Mouse (Mus musculus) spleen, postnatal 14 days (tissue): ENCODE data around the gene Fryl.

Source experiments
- DNase-seq, 2 experiments: peaks; one replicate each; pipeline ENCODE4 v3.0.0; 2021 to 2022; ENCODE audit warnings: low spot score in 2 of 2

Fryl gene

DNA sequence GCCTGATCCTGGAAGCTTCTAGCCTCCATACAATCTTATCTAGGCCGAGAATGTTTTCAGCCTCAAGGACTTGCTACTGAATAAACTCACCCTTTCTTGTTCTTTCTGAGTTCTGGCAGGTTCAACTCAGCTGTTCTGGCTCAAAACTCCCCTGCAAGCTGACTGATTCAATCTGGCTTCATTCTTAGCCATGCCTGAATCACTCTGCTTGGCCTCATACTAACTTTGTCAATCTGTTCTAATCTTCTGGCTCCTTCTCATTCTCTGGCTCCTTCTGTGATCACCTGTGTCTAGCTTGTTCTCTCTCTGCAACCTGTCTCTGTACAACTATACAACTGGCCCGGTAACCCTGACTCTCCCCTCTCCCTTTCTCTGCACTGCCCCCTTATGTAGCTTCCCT, 93.9 kb downstream of the Fryl start:
- DNase-seq: no peak

DNA sequence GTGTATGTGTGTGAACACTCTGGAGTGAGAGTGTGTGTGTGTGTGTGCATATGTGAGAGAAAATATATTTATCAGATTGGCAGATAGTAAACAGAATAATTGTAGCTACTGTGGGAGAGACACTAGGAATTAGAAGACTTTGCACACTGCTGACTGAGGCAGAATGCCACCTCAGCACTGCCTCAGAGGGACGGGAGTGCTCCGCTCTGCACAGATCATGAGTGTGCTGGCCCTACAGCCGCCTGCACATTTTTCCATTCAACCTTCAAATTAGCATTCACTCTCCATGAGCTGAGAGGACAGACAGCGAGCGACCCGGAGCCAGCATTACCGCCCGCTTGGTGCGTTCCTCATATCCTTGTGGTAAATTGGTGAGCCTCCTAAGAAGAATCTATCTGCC, 96.0 kb downstream of the Fryl start:
- DNase-seq: no peak

DNA sequence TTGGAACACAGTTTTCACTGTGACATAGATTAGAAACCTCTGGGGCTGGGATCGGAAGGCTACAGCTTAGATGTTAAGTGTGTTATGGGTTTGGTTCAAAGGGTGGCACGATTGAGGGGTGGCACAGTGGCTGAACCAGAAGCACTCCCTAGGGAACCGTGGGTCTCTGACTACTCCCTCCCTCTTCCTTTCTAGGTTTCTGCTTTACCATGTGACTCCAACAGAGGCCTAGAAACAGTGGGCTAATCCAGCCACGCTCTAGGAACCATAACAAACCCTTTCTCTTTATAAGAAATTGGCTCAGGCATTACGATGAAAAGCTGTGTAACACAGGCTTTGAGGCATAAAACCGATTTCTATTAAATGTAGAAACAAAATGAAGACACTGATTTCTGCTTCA, 98.9 kb downstream of the Fryl start:
- DNase-seq: no peak

DNA sequence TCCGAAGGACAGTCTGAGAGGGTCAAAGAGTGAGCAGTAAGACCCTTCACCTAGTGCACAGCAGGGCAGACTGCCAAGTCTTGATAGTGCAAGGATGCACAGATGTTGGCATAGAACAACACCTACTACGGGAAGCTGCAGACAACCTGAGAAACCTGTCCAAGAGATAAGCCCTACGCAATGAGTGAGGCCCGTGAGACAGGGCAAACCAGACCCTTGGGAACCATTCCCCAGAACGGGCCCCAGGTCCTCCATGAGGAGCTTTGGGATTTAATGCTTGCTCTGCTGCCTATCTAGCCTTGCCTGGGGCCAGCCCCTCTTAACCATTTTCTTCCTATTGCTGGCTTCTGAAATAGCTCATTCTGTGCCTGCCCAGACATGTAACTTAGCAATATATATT, 99.4 kb downstream of the Fryl start:
- no peak for DNase-seq

DNA sequence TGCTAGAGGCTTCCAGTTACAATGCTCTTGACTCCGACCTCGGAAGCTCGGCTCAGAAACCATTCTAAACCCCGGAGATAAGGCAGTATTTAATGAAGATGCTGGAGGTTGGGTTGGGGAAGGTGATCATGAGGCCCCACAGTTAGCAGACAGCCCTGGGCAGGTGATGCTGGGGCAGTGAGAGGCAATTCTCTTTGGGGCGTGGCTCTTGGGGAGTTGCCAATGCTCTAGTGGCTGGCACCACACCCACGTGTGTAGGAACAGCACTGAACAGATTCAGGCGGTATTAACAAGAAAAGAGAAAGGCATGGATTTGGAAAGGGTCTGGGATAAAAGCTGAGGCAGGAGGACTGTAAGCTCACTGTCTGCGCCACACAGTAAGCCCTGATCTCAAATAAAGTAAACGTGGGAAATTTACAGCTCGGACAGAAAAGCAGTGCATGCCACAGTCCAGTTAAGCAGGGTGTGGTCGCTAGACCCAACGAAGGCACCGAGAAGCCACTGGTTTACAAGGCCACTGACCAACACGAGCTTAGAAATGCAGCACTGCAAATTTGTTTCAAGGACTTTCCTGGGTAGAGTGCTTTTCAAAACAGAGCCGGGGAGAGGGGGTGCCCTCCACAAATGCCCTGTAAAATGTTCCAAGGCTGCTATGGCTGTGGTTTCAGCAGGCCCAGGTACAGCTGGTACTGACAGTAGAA, 100.0 kb downstream of the Fryl start:
- DNase-seq: no peak

DNA sequence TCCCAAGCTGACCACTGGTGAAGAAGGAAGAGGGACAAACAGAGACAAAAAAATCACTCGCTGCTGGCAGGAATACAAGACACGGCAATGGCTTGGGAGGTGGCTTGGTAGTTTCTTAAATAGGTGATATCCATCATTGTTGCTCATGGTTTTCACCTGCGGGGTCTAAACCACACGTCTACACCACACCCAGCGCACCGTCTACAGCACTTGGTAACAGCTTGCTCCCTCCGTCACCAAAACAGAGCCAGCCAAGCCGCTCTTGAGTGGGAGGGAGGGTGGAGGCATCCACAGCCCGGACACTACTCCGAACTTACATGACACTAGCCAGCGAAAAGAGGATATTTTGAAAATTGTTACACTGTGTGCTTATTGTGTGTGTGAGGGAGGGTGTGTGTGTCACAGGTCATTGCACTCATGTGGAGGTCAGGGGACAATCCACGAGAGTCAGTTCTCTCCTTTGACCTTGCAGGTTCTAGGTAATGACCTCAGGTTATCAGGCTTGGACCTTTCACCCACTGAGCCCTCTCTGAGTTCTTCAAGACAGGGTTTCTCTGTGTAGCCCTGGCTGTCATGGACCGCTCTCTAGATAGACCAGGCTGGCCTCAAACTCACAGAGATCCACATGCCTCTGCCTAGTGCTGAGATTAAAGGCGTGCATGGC, 102.5 kb downstream of the Fryl start:
- no peak for DNase-seq

DNA sequence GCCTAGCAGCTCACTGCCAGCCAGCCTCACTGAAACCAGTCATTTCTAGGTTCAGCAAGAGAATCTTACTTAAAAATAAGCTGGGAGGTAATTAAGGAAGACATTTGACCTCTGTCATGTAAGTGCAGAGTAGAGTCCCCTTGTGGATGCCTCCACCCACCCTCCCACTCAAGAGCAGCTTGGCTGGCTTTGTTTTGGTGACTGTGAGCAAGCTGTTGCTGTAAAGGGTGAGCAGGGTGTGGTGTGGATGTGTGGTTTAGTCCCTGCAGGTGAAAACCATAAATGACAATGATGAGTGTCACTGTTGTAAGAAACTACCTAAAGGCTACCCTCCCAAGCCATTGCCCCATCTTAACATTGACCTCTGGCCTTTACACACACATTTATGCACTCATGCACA, 104.2 kb downstream of the Fryl start:
- DNase-seq: no peak

DNA sequence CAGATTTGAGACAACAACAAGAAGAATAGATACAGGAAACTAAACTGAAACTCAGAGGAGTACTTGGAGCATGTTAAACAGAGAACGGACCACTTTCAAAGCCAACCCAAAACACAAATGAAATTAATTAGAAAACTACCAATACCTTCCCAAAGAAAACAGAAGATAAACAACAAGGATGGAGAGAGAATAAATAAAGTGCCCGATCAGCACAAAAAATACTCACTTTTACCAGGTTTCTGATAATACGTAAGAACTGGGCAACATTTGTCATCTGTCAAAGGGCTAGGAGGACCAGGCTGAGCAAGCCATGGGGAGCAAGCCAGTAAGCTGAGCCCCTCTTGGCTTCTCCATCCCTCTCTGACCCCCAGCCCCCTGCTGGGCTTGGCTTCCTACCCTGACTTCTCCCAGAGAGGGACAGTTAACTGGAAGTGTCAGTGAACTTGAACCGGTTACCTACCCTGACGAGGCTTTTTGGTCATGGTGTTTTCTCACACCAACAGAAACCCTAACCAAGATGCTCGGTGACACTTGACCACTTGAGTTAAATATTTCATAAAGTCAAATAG, 105.5 kb downstream of the Fryl start:
- no peak for DNase-seq

DNA sequence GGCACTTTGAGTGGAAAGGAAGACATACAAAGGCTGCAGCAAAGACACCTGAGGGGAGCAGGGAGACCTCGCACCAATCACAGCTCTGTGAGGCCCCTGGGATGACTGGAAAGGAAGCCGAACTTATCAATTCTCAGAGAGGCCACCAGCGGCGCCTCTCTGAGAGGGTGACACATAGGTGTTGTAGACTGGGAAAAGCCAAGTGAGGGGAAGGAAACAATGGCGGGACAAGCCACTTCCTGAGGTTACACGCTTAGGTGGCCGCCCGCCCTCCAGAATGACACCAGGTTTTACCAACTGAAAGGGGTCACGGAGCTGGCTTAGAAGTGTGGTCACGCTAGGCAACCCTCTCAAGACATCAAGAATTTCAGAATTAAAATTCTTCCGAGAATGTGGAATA, 111.4 kb downstream of the Fryl start:
- DNase-seq: no peak

DNA sequence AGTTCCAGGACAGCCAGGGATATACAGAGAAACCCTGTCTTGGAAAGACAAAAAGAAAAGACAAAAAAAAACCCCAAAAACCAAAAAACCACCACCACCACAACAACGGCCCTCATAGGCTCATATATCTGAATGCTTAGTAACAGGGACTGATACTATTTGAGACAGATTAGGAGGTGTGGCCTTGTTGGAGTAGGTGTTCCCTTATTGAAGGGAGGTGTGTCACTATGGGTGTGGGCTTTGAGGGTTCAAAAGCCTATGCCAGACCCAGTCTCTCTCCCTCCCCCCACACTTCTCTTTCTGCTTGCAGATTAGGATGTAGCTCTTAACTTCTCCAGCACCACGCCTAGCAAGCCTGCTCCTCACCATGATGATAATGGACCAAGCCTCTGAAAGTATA, 114.7 kb downstream of the Fryl start:
- no peak for DNase-seq

DNA sequence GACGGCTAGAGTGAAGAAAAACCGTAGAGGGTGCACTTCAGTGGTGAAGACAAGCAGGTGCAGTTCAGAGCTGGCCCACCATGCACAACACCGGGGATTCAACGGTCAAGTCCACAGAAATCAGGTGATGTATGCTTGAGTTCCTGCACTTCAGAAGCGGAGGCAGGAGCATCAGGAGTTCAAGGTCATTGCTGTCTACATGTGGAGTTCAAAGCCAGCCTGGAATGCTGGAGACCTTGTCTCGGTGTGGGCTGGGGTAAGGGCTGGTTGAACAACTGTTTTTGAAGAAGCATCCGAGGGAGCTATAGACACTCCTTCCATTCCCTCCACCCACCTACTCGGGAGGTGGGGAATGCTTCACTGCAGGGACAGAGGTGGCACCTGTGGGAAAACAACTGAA, 115.3 kb downstream of the Fryl start:
- DNase-seq: no peak

DNA sequence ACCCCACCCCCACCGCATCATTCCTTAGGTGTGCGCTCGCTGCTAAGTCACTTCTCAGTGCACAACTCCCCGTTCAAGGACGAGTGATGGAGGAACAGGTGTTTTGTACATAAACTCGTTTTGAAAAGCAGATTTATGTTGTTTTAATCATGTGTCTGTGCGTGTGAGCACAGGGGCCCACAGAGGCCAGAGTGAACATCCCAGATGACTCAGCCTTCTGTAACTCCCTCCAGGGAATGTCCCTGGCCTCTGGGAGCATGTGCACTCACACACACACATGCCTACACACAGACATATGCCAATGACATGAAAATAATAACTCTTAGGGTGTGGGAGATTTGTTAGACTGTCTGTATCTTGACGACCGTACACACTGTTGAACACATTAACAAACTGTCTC, 118.9 kb downstream of the Fryl start:
- no peak for DNase-seq

DNA sequence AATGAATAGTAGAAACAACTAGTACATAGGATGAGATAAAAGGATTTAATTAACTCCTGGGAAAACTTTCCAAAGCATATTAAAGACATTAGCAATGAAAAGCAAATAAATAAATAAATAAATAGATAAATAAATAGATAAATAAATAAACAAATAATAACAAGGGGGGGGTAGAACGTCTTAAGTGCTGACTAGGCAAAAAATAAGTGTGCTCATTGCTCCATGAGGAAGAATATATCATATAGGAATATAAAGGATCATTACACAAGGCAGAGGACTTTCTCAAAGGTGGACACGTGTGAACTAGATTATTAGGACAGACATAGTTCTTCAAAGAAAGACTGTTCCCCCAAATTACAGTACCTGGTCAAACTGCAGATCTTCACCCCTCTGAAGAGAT, 120.5 kb downstream of the Fryl start:
- DNase-seq: no peak

DNA sequence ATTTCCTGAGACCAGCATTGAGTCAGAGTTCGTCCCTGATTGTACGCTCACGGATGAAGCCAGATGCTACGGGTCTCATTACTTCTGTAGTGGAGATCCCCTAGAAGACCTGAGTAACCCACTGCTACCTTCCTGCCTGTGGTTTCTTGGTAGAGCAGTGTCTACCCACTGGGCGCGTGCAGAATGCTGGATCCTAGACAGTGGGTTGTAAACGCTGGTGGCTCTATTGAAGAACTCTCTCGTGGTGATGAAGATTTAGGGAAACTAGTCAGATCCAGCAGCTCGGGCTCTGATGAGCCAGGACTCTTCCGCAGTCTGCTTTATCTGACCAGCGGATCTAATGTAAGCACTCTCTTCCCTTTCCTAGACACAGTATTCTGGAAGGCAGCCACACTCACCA, 121.3 kb downstream of the Fryl start:
- no peak for DNase-seq

DNA sequence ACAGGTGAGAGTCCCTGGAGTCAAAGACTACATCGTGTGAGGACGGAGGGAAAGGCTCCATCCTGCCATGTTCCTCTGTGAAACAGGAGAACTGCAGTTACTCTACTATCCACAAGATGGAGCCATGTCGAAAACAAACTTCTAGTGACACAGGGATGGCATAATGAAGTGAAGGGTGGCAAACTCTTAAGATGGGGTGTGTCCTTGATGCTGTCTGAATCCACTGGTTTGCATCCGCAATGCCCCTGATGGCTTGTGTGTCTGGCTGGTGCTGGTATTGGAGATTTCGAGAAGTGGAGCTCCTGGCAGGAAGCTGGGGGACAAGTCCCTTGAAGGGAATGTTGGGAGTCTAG, 122.6 kb downstream of the Fryl start:
- peak in 1 of 2 experiments; percentile 27 for DNase-seq

DNA sequence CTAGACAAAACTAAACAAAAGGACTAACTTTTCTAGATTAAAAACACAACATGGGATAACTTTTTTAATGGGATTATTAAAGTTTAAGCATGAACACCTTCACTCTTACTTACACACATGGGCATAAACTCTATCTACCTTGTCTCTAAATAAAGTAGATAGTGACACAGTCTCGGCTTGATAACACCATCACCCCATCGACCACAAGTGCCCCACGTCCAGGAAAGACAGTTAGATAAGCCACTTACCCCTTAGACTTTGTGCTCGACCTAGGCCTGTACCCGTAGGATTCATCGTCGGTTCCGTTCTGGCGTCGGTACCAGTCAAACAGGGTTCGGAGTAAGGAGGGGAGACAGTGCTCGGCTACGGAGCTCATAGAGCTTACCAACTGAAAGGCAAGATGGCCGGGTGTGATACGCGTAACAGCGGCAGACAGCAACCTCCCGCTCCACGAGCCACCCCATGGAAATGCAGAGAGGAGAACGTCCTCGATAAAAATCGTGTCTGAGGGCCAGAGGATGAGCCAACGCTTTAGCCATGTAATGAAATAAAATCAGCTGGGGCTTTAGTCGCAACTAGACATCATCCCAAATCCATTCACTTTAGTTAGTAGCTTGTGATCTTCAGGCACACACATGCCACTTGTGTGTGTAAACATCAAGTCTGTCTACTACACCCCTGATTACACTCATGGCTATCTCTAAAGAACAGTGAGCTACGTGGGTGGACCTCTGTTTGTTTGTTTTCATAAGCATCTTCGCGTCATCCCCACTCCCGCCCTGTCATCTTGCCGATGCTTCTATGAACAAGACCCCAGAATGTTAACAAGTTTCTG, 123.2 kb downstream of the Fryl start:
- no peak for DNase-seq

DNA sequence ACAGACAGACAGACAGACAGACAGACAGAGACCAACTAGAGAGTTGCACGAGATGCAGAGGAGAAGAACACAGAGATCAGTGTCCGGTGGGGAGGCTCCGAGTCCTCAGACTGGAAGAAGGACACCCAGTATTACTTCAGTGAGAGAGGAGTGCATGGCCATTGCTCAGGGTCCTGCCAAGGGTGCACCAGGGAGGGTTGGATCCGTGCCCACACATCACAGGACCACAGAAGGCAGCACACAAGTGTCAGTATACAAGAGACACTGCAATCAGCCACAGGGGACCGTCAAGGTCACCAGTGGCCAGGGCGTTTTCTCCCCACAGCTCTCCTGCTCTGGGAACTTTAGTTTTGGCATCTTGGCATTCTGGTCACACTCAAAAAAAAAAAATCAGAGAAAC, 125.4 kb downstream of the Fryl start:
- no peak for DNase-seq

DNA sequence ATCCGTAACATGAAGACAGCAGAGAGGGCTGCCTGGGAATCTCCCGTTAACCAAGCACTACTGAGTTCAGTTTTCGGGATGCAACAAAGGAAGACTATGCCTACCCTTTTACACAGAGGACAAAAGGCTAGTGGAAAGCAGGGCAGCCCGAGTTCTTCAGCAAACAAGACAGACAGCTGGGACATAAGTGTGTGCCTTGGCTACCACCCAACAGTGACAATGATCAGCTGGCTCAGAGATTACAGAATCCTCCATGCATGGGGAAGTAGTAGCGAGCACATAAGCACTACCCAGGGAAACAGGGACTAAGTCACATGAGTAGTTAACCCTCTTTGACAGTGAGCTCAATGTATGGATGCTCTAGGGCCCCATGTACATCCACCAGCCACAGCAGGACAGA, 126.5 kb downstream of the Fryl start:
- no peak for DNase-seq

DNA sequence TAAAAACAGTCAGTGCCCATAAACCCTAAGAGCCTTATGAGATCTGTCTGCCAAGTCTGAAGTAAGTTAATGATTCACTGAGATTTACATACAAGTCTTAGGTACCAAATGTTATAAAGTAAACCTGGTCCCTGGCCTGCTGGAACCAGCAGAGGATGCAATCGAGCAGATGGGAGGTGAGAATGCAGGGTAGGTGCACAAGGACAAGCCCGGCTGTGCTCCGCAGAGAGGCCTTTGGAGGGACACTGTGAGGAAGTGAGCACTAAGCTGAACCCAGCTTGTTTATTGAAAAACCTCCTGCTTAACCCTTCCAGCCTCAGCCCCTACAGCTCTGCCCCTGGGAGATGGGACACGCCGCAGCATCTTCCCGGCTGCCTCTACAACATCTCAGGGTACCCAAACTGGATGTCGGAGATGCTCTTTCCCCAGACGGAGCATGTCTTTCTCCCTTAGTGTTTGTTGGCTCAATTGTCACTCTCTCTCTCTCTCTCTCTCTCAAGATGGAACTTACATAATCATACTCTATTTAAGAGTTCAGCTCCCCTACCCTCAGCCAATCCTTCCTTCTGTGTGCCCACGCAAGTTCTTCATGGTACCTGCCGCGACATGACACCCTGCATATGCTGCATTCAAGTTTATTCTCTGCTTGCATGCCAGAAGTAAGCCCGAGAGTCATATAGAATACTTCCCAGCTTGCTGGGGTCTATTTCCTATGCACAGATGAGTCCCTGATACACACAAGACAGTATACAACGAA, 136.3 kb downstream of the Fryl start:
- DNase-seq: no peak

DNA sequence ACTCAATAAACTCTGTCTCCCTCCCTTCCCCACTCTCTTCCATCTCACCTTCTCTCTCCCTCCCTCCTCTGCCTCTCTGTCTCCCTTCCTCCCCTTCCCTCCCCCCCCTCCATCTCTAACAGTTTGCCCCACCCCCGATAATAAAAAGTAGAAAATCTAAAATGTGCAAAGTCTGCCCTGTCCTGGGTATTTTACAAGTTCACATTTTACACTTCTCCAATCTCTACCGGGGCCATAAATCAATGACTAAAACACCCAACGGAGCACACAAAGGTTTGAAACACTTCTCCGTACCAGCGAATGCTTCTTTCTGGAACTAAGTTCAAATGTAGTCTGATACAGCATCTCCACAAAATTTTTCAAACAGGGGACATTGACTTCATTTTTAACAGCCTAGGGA, 136.9 kb downstream of the Fryl start:
- DNase-seq: no peak

DNA sequence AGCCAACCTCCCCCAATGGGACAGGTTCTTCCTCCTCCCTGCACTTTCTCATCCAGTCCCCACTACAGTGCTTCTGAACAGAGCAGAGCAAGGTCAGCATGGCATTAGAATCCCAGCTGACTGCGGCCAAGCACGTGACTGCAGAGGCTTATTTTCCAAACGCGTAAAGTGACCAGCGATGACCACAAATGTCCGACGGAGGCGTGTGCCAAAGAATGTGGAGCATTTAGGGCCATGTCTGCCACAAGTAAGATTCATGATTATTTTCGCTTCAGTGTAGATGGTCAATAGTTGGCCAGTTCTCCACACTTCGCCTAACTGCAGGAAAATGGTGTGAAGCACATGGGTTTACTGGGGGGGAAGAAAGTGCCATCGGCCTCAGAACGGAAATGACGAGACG, 137.6 kb downstream of the Fryl start:
- no peak for DNase-seq

DNA sequence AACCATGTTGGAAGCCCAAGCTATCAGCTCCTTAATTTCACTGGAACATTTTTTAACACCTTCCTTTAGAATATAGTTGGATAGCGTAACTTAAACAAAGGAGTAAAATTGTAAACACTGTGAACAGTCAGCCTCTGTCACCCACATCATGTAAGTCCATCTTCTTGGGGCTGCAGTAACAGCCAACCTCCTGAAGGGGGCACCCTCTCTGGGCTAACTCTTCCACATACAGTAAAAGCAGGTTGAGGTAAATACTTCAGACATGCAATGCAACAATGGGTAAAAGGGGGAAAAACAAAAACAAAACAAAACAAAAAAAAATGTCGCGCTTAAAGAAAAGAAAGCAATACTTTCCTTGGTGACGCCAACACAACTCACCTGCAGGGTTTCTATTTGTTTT, 141.5 kb downstream of the Fryl start:
- peak in 1 of 2 experiments; percentile 12 for DNase-seq
